Comparison of ENCODE assay signal across 8 mouse cellular contexts in the genomic region with DNA sequence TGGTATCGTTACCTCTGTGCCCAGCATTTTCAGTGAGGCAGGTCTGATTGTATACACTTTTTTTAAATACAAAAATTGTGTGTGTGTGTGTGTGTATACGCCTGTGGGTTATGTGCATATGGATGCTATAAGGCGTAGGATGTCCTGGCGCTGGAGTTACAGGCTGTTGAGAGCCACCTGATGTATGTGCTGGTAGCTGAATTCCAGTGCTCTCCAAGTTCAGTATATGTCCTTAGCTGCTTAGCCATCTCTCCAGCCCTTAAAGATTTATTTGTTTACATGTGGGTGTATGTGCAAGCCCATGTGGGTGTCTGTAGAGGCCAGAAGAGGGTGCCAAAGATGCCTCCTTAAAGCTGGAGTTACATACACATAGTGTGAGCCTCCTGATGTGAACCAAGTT. TPM values are rescaled to one million over a fixed set of nuclear protein-coding genes. Genes with fewer than 3 reads are reported as not detected.
A peak's percentile ranks its signal among the peaks of the same experiment; 100 is the strongest.
DNase-seq lines count a peak whose midpoint lies in the region; ATAC-seq lines count a peak whose summit lies in the region.

No protein-coding gene starts in this region.

- ATAC-seq in CD4-positive, CD25-positive, alpha-beta regulatory T cell, adult 4 months = no peak
- ATAC-seq in megakaryocyte, adult 5-6 weeks (ENCODE audit: poor library complexity, severe bottlenecking) = no peak
- ATAC-seq in stomach, embryonic 16.5 days (ENCODE audit: insufficient read depth, low FRiP score) = no peak
- no peak for ATAC-seq in inflammation-experienced regulatory T-cells, adult 6 months

- no peak overlapping the region for H3K27ac ChIP-seq in limb, embryonic 10.5 days
- H3K27ac ChIP-seq in stomach, embryonic 16.5 days (ENCODE audit: low read length) = no peak overlapping the region

- no peak overlapping the region for H3K9ac ChIP-seq in stomach, embryonic 16.5 days (ENCODE audit: low read length)

- peaks cover 12% of the 10 kb centered on the region for H3K4me1 ChIP-seq in megakaryocyte, embryonic 14.5 days
- peaks cover 23% of the 10 kb centered on the region for H3K4me1 ChIP-seq in limb, embryonic 10.5 days
- H3K4me1 ChIP-seq in stomach, embryonic 16.5 days (ENCODE audit: control insufficient read depth, insufficient read depth, low read length) = peaks cover 4% of the 10 kb centered on the region

- H3K4me3 ChIP-seq in megakaryocyte, embryonic 14.5 days (replicated peaks) = peak overlapping the region; percentile 94
- peak overlapping the region; percentile 87 for H3K4me3 ChIP-seq in limb, embryonic 10.5 days
- peak overlapping the region; percentile 87 for H3K4me3 ChIP-seq in stomach, embryonic 16.5 days (replicated peaks; ENCODE audit: low read length)

- DNase-seq in CD4-positive, CD25-positive, alpha-beta regulatory T cell, adult 2 months (ENCODE audit: low read depth, low spot score) = peak; percentile 23
- DNase-seq in limb, embryonic 10.5 days (ENCODE audit: low spot score) = no peak
- DNase-seq in ovary, postnatal 36 days (ENCODE audit: low spot score) = no peak

- H3K4me2 ChIP-seq in stomach, embryonic 16.5 days (ENCODE audit: low read depth, low read length) = peak overlapping the region; percentile 46

- H3K27me3 ChIP-seq in megakaryocyte, embryonic 14.5 days (replicated peaks) = peaks cover 41% of the 10 kb centered on the region
- H3K27me3 ChIP-seq in limb, embryonic 10.5 days (ENCODE audit: low read depth, poor library complexity, severe bottlenecking) = peaks cover 15% of the 10 kb centered on the region
- no peaks in the 10 kb centered on the region for H3K27me3 ChIP-seq in stomach, embryonic 16.5 days (ENCODE audit: control insufficient read depth, insufficient read depth, low read length)

- H3K9me3 ChIP-seq in megakaryocyte, embryonic 14.5 days = no peaks in the 10 kb centered on the region
- no peaks in the 10 kb centered on the region for H3K9me3 ChIP-seq in limb, embryonic 10.5 days (replicated peaks)
- H3K9me3 ChIP-seq in stomach, embryonic 16.5 days (replicated peaks; ENCODE audit: control insufficient read depth, low read length) = no peaks in the 10 kb centered on the region

- H3K36me3 ChIP-seq in megakaryocyte, embryonic 14.5 days (replicated peaks; ENCODE audit: low read length) = no peaks in the 10 kb centered on the region
- no peaks in the 10 kb centered on the region for H3K36me3 ChIP-seq in limb, embryonic 10.5 days
- no peaks in the 10 kb centered on the region for H3K36me3 ChIP-seq in stomach, embryonic 16.5 days (ENCODE audit: control insufficient read depth, insufficient read depth, low read length)

- WGBS in limb, embryonic 10.5 days = 59% methylated on average over 4 of the region's 4 CpGs
- WGBS in stomach, embryonic 16.5 days = 64% methylated on average over 4 of the region's 4 CpGs

RNA-seq across cellular contexts. Expression of a gene that starts 0.9 kb away (rescaled TPM):
- polyA plus RNA-seq in CD4-positive, CD25-positive, alpha-beta regulatory T cell, adult 4 months (2017; shearing (Covaris generic)) = 10 to 100 TPM; 38.8 to 43.7 TPM
- 8.0 and 30.1 TPM in 2 replicates for polyA plus RNA-seq in megakaryocyte, embryonic 14.5 days (2012; ENCODE audit: insufficient read depth, low replicate concordance)
- total RNA-seq in megakaryocyte, adult 5-6 weeks (2015) = 23.8 and 24.3 TPM in 2 replicates
- 24.6 and 27.9 TPM in 2 replicates for total RNA-seq in megakaryocyte, adult 5-6 weeks (2017)
- polyA plus RNA-seq in limb, embryonic 10.5 days (2016; fragmentation: Nextera tagmentation; extraction: Ambion mirVana) = 61.9 and 66.4 TPM in 2 replicates
- 97.0 and 101 TPM in 2 replicates for polyA plus RNA-seq in stomach, embryonic 16.5 days (2015; fragmentation: Nextera tagmentation; extraction: Ambion mirVana)
- 10 to 100 TPM; 30.3 to 47.5 (median 34.2) TPM for polyA plus RNA-seq in inflammation-experienced regulatory T-cells, adult 6 months (2017; shearing (Covaris generic))

RNA-seq across cellular contexts. Expression of a gene that starts 3.8 kb away (rescaled TPM):
- polyA plus RNA-seq in CD4-positive, CD25-positive, alpha-beta regulatory T cell, adult 4 months (2017; shearing (Covaris generic)) = not detected
- not detected in 2 replicates for polyA plus RNA-seq in megakaryocyte, embryonic 14.5 days (2012; ENCODE audit: insufficient read depth, low replicate concordance)
- not detected in 2 replicates for total RNA-seq in megakaryocyte, adult 5-6 weeks (2015)
- not detected in 2 replicates for total RNA-seq in megakaryocyte, adult 5-6 weeks (2017)
- 1.0 and 1.2 TPM in 2 replicates for polyA plus RNA-seq in limb, embryonic 10.5 days (2016; fragmentation: Nextera tagmentation; extraction: Ambion mirVana)
- 1.3 TPM in 2 replicates for polyA plus RNA-seq in stomach, embryonic 16.5 days (2015; fragmentation: Nextera tagmentation; extraction: Ambion mirVana)
- under 1 TPM in 1 of 3 experiments, not detected in 2; 0.54 TPM for polyA plus RNA-seq in inflammation-experienced regulatory T-cells, adult 6 months (2017; shearing (Covaris generic))

RNA-seq across cellular contexts. Expression of a gene that starts 11.6 kb away (rescaled TPM):
- polyA plus RNA-seq in CD4-positive, CD25-positive, alpha-beta regulatory T cell, adult 4 months (2017; shearing (Covaris generic)) = 1 to 10 TPM in 1 of 2 experiments, under 1 TPM in 1; 0.77 to 1.8 TPM
- 2.8 TPM in 1 of 2 replicates, not detected in the other for polyA plus RNA-seq in megakaryocyte, embryonic 14.5 days (2012; ENCODE audit: insufficient read depth, low replicate concordance)
- total RNA-seq in megakaryocyte, adult 5-6 weeks (2015) = 0.27 and 0.42 TPM in 2 replicates
- total RNA-seq in megakaryocyte, adult 5-6 weeks (2017) = 0.04 and 0.16 TPM in 2 replicates
- polyA plus RNA-seq in limb, embryonic 10.5 days (2016; fragmentation: Nextera tagmentation; extraction: Ambion mirVana) = 2.2 and 3.4 TPM in 2 replicates
- 3.0 and 3.5 TPM in 2 replicates for polyA plus RNA-seq in stomach, embryonic 16.5 days (2015; fragmentation: Nextera tagmentation; extraction: Ambion mirVana)
- polyA plus RNA-seq in inflammation-experienced regulatory T-cells, adult 6 months (2017; shearing (Covaris generic)) = 1 to 10 TPM in 1 of 3 experiments, under 1 TPM in 2; 0.87 to 1.0 (median 0.87) TPM

RNA-seq across cellular contexts. Expression of a gene that starts 11.8 kb away (rescaled TPM):
- polyA plus RNA-seq in CD4-positive, CD25-positive, alpha-beta regulatory T cell, adult 4 months (2017; shearing (Covaris generic)) = 1 to 10 TPM; 2.4 to 2.6 TPM
- polyA plus RNA-seq in megakaryocyte, embryonic 14.5 days (2012; ENCODE audit: insufficient read depth, low replicate concordance) = 0.29 TPM in 1 of 2 replicates, not detected in the other
- total RNA-seq in megakaryocyte, adult 5-6 weeks (2015) = 0.11 TPM in 1 of 2 replicates, not detected in the other
- total RNA-seq in megakaryocyte, adult 5-6 weeks (2017) = 0.20 and 0.33 TPM in 2 replicates
- polyA plus RNA-seq in limb, embryonic 10.5 days (2016; fragmentation: Nextera tagmentation; extraction: Ambion mirVana) = 1.6 and 1.7 TPM in 2 replicates
- polyA plus RNA-seq in stomach, embryonic 16.5 days (2015; fragmentation: Nextera tagmentation; extraction: Ambion mirVana) = 2.6 and 3.2 TPM in 2 replicates
- polyA plus RNA-seq in inflammation-experienced regulatory T-cells, adult 6 months (2017; shearing (Covaris generic)) = 1 to 10 TPM; 2.8 to 3.7 (median 3.4) TPM

RNA-seq across cellular contexts. Expression of a gene that starts 25.4 kb away (rescaled TPM):
- polyA plus RNA-seq in CD4-positive, CD25-positive, alpha-beta regulatory T cell, adult 4 months (2017; shearing (Covaris generic)) = not detected
- not detected in 2 replicates for polyA plus RNA-seq in megakaryocyte, embryonic 14.5 days (2012; ENCODE audit: insufficient read depth, low replicate concordance)
- 0.29 and 1.7 TPM in 2 replicates for total RNA-seq in megakaryocyte, adult 5-6 weeks (2015)
- total RNA-seq in megakaryocyte, adult 5-6 weeks (2017) = 0.33 and 1.3 TPM in 2 replicates
- 2.8 and 4.8 TPM in 2 replicates for polyA plus RNA-seq in limb, embryonic 10.5 days (2016; fragmentation: Nextera tagmentation; extraction: Ambion mirVana)
- polyA plus RNA-seq in stomach, embryonic 16.5 days (2015; fragmentation: Nextera tagmentation; extraction: Ambion mirVana) = 8.9 and 9.6 TPM in 2 replicates
- polyA plus RNA-seq in inflammation-experienced regulatory T-cells, adult 6 months (2017; shearing (Covaris generic)) = not detected
